Mouse (Mus musculus) myocyte (in vitro differentiated cells): ENCODE measurements around the gene Clnk.

ENCODE experiments used
- MYOD1 ChIP-seq, 3 experiments: IDR thresholded peaks; one replicate each; pipeline ENCODE4 v1.6.1; 2011; ENCODE audit warnings: control low read depth in 2 of 3, low read depth in 2 of 3, mild to moderate bottlenecking in 2 of 3, moderate library complexity in 1 of 3; ENCODE audit not compliant: insufficient read length in 2 of 3, control insufficient read depth in 1 of 3
- MYOG ChIP-seq, 3 experiments: IDR thresholded peaks; one replicate each; pipeline ENCODE4 v1.6.1; 2011; ENCODE audit warnings: control low read depth in 2 of 3, low read depth in 2 of 3, mild to moderate bottlenecking in 2 of 3; ENCODE audit not compliant: insufficient read length in 2 of 3, control insufficient read depth in 1 of 3, insufficient read depth in 1 of 3
- POLR2A ChIP-seq: IDR thresholded peaks from one replicate; pipeline ENCODE4 v1.6.1; 2011; ENCODE audit warnings: low read depth, mild to moderate bottlenecking, control low read depth, moderate library complexity; ENCODE audit not compliant: insufficient read length
- POLR2AphosphoS2 ChIP-seq: IDR thresholded peaks from one replicate; pipeline ENCODE4 v1.6.1; 2011; ENCODE audit warnings: low read depth, control low read depth; ENCODE audit not compliant: insufficient read length
- TCF3 ChIP-seq: IDR thresholded peaks from one replicate; pipeline ENCODE4 v1.6.1; 2011; ENCODE audit warnings: low read depth, control low read depth; ENCODE audit not compliant: insufficient read length
- USF1 ChIP-seq: IDR thresholded peaks from one replicate; pipeline ENCODE4 v1.6.1; 2011; ENCODE audit warnings: low read depth, mild to moderate bottlenecking, control low read depth, moderate library complexity

DNA sequence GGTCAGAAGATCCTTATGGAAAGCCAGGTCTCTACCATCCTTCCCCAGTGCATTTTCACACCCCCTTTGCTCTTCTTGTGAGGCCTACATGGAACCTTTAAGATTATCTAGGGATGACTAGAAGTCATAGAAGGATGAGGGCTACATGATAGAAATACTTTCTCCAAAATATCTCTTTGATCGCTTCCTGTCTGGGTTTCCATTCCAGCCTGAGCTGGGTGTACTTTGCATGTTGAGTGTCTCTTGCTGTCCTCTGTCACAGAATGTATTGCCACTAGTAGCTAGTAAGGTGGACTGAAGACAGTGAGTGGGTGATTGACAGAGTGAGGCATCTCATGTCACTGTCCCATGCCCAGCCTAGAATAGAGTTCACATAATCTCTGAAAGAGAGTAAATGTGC lies 36.6 kb downstream of the Clnk start:
- TF ChIP-seq USF1 (no peak), MYOG (IDR thresholded peaks at IDR 0.05; ENCODE audit: control insufficient read depth in 1 of 3, insufficient read depth in 1 of 3, insufficient read length in 2 of 3, low read depth in 2 of 3) (no peak), TCF3 (no peak), POLR2A (no peak), POLR2AphosphoS2 (no peak), MYOD1 (IDR thresholded peaks at IDR 0.05; ENCODE audit: control insufficient read depth in 1 of 3, insufficient read length in 2 of 3, low read depth in 2 of 3) (no peak)
